Mouse (Mus musculus) spleen, adult 2 months (tissue): ENCODE measurements at regions not wholly inside any gene's neighbourhood (a gene's known extent, or its start where the extent isn't known, plus 50 kb on each side); places are given as distances from the start of the nearest gene placed in this dataset.

ENCODE experiments used
- CTCF ChIP-seq: fragments of 200-500 bp; IDR thresholded peaks from 2 replicates; pipeline ENCODE4 v1.5.1; 2011; ENCODE audit warnings: mild to moderate bottlenecking, inconsistent platforms; ENCODE audit not compliant: insufficient read depth, insufficient read length, insufficient replicate concordance; ENCODE audit errors: extremely low read depth
- POLR2A ChIP-seq: fragments of 200-500 bp; IDR thresholded peaks from 2 replicates; pipeline ENCODE4 v1.6.1; 2011; ENCODE audit warnings: low read depth, low read length, inconsistent platforms

DNA sequence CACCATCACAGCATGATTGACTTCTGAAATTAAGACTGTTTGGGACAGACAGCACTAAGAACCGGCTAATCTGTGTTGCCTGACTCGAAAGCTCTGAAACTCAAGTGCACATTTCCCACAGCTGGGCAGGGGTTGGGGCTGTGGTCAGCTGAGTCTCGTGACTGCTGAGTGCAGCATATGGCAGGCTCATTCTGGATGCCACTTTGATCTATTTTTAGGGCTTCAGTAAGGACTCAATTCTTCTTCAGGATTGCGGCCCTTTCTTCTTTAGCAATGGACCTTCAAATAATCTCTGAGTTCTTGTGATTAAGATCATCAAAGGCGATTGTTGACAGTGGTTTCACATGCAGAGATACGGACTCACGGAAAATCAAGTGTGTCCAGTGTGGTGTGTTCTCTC is 457.5 kb upstream of the Slc35b3 start:
- TF ChIP-seq CTCF (no peak), POLR2A (no peak)
